Mouse (Mus musculus): ENCODE data around the gene Rmdn3.

Gene Rmdn3

DNA sequence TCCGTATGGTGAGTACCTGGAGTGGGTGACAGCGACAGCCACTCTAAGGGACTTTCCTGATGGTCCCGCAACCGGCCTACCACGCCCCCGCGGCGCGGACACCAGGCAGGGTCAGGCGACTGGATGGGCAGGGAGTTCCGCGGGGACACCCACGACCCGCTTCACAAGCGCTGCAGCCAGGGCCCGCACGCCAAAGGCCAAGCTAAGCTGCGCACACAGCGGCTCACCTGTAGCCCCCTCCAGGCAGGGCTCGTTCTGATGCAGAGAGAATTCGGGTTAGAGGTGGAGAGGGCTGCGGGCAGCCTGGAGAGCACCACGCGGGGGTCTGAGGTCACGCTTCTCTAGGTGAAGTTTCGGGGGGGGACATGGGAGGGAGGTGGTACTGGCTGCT lies 11.0 kb upstream of the Rmdn3 start:
- DNase-seq (ENCODE audit: low spot score): no peak

DNA sequence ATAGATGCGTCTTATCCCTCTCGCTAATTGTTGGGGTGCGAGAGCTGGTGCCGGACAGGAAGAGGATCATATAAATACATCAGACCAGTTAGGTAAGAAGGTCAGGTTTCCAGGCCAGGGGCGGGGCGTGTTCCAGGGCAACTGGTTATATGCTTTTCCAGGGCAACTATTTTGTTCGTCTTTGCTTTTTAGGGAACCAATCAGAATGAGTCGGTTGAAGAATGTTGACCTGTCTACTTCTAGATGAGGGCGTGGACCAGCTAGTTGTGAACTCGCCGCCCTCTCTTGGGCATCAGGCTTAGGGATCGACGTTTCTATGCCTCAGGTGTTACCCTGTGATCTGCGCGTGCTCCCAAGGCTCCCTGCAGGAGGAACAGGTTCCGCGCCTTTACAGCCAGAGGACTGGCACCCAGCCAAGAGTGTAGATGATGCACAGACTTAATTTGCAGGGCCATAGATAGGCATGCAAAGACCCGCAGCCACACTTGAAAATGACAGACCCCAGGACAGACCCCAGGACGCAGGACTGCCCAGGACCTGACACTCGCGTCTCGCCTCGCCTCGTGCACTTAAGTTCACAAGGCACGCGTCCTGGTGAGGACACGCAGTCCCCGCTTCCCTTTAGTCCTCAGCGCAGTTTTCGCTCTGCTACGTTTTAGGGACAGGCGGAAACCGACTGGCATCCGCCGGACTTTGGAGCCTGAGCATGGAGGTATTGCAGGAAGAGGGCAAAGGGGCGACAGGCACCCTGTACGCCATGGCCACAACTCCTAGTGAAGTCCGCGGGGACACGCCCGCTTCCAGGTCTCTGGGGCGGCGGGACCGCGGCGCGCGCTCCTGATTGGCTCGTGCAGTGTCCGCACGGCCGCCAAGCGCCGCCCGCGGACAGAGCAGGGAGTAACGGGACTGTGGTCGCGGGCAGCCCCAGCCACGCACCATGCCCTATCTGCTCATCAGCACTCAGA lies 10.3 kb upstream of the Rmdn3 start, which contains the start of gene Gchfr:
Gene Gchfr (plus strand): TSS at position 873 of the 965 bp plus-strand sequence.
- DNase-seq (ENCODE audit: low spot score): no peak

DNA sequence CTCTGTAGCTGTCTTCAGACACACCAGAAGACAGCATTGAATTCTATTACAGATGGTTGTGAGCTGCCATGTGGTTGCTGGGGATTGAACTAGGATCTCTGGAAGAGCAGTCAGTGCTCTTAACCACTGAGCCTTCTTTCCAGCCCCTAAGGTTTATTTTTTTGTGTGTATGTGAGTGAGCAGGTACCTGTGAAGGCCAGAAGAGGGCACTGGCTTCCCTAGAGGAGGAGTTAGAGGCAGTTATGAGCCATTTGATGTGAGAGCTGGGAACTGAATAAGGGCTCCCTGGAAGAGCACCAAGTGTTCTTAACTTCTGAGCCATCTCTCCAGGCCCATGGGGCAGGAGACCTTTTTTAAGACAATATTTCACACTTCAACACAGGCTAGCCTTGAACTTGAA lies 8.6 kb upstream of the Rmdn3 start:
- no peak for DNase-seq (ENCODE audit: low spot score)

DNA sequence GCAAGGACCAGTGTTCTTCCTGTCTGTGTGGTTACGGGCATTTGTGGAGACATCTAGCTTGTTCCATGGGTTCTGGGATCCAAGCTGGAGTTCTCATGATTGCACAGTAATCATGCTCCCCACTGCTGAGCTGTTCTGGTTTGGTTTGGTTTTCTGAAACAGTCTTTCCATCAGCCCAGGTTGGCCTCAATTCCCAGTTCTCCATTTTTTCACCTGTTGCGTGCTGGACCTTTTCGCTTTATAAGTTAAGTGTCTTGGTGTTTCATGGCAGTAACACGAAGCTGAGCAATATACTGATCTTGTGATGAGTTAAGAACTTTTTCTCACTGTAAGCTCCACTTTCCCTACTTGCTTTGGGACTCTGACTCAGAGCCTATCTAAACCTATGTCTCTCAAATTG lies 7.2 kb upstream of the Rmdn3 start:
- no peak for DNase-seq (ENCODE audit: low spot score)

DNA sequence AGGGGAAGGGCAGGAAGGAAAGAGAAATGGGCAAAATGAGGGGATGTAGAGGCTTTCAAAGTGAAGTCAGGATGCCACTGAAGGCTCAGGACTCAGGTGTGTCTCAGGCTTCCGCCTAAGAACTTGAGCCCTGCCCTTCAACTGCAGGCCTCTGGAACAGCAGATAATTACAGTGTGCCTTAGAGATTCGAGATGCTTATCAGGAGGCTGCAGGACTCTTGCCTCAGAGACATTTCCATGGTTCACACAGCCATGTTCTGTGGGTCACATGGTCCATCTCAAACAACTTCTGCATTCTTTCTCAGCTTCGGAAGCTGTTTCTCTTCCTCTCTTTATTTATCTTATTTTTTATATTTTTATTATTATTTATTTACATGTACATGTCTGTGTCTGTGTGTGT lies 6.3 kb upstream of the Rmdn3 start:
- DNase-seq (ENCODE audit: low spot score): no peak

DNA sequence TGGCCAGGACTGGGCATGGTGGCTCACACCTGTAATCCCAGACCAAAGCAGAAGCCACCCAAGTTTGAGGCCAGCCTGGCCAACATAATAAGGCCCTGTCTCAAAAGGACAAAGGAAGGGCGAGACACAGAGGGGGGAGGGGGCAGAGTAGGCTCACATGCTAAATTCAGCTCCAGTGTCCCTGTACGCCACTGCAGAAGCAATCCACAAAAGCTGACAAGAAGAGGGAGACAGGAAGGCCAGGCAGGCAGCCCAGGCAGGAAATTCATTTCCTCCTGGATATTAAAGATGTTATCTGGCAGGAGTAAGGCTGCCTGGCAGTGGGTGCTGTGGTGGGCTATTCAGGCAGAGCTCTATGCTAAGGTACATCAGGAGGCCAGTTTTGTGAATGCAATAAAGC lies 4.4 kb upstream of the Rmdn3 start:
- DNase-seq (ENCODE audit: low spot score): no peak

DNA sequence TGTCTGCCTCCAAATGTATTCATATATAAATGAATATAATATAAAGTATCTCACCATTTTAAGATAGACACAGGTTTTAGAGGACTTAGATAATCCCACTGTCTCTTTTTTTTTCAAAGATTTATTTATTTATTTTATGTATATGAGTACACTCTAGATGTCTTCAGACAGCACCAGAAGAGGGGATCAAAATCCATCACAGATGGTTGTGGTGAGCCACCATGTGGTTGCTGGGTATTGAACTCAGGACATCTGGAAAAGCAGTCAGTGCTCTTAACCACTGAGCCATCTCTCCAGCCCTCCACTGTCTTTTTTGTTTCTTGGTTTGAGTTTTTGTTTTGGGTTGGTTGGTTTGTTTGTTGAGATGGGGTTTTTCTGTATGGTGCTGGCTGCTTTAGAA lies 1.0 kb upstream of the Rmdn3 start:
- DNase-seq (ENCODE audit: low spot score): no peak

DNA sequence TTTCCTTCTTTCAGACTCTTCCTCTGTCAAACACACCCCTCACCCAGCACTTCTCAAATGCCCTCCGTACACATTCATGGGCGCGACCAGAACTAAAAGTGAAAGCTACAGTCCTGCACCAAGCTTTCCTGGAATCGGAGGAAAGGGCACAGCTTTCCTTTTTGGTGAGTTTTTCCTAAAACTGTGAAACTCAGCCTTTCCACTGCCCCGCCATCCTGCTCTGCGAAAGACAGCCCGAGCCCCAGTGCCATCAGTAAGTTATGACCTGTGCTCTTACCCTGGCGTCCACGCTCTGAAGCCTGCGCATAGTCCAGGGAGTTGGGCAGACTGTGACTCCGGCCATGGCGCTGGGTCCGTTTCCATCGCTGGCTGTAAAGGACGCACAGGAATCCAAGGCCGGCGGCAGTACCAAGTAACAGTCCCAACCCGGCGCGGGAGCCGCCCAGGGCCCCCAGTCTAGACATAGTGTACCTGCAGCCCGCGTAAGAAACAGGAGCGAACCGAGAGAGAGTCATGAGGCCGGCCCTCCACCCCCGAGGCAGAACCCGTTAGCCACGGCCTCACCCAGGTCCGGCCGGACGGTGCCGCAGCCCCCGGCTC lies 653 bp downstream of the Rmdn3 start:
- DNase-seq (ENCODE audit: low spot score): no peak

DNA sequence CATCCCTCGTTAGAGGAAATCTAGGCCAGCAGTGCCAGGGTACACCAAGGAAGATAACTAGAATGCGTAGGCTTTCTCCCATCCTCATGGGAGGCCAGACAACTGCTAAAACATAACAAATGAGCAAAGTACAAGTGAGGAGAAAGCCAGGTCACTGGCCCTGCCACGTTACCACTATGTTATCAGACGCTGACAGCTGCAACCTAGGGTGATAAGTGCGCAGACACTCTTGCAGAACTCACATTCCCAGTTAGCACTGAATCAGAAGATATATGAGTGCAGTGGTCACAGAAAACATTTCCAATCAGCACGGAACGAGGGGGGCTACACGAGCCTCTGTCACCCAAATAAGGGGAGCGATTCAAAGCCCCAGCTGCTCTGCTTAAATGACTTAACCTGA lies 1.4 kb downstream of the Rmdn3 start:
- no peak for DNase-seq (ENCODE audit: low spot score)

DNA sequence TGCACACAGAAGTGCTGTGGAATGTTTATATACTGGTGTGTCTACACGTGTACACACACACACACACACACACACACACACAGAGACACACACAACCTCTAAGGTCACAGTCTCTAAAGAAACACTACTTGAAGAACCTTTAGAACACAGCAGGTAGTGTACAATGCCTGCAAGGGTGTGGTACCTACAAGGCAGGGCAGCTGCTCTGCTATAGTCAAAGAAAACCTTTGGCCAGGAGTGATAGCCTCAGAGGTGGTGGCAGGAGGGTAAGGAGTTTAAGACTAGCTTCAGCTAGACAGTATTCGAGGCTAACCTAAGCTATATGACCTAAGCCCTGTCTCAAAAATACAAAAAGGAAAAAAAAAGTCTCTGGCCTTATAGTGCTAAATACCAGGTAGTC lies 2.2 kb downstream of the Rmdn3 start:
- DNase-seq (ENCODE audit: low spot score): no peak

DNA sequence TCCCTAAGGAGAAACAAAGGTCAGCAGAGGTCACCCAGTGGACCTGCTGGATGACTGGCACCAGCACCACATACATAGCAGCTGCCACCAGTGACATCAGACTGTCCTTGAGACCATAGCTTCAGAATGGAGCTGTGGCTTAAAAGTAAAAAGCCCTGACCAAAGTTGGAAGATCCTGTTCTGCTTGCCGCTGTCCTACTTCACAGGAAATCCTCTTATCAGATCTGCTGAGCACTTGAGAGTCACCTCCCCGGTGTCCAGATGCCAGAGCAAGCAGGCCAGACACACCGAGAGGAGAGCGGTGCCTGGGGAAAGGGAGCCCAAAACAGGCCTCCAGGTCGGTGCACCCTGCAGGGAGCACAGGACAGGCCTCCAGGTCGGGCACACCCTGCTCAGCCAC lies 4.6 kb downstream of the Rmdn3 start:
- DNase-seq (ENCODE audit: low spot score): no peak

DNA sequence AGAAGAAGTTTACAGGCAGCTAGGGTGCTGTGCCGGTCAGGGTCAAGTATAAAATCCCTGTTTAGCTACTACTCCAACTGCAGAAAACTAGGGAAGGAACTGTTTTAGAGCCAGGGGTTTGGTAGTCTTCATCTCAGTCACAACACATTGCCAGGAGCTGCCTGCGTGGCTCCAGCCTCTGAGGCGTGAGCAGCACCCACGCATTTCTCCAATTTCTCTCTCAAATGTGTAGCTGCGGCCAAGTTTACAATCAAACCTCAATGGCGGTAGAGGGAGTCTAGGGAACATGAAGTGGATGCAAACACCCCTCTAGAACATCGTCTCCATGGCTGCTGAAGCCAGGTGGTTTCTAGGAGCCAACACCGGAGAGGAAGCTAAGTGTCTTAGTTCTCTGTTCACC lies 9.1 kb downstream of the Rmdn3 start:
- DNase-seq (ENCODE audit: low spot score): no peak

DNA sequence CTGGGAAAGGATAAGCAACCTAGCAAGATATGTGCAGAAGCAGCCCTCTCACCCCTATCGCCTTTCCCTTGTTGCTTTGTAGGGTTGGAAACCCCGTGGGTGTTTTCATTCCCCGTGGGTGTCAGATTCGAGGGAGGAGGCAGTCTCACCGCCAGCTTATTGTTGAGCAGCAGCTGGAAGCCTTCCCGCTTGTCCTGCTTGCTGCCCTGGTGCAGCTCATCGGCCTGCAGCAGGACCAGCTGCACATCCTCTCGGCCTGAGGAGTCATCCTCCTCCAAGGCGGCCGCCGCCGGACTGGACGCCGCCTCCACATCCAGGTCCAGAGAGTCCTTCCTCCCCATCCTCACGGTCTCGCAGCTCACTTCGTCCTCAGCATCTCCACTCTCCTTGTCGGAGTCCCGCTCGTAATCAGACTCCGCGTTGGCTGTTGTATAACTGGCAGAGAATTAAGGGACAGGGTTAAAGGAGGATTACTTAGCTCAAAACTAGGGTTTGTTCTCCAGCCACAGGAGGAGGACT lies 9.6 kb downstream of the Rmdn3 start:
- peak; percentile 6 for DNase-seq (ENCODE audit: low spot score)

DNA sequence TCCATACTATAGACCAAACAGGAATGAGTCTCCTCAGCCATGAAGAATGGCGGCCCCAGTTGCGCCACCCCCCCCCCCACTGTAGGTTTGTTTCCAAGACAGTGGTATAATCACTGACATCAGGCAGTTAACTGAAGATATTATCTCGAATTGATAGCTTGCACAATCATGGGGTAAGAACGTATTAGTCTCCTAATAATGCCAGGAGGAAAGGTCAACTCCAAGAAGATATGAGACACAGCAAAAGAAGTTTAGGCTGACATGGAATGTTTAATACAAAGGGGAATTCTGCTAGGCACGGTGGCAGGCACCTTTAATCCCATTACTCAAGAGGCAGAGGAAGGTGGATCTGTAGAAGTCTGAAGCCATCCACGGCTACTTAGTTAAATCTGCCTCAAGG lies 10.4 kb downstream of the Rmdn3 start:
- no peak for DNase-seq (ENCODE audit: low spot score)

DNA sequence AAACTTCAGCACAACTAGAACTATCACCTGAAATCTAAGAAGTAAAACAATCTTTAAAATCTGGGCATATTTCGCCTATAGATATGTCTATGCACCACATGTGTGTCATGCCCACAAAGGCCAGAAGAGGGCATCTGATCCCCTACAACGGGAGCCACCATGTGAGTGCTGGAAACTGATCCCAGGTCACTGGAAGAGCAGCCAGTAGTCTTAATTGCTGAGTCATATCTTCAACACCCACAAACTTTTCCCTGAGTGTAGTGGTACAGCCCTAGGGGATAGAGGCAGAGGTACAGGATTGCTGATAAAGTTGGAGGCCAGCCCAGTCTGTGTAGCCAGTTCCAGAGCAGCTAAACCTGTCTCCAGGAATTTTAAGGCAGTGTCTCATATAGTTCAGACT lies 11.6 kb downstream of the Rmdn3 start:
- no peak for DNase-seq (ENCODE audit: low spot score)

DNA sequence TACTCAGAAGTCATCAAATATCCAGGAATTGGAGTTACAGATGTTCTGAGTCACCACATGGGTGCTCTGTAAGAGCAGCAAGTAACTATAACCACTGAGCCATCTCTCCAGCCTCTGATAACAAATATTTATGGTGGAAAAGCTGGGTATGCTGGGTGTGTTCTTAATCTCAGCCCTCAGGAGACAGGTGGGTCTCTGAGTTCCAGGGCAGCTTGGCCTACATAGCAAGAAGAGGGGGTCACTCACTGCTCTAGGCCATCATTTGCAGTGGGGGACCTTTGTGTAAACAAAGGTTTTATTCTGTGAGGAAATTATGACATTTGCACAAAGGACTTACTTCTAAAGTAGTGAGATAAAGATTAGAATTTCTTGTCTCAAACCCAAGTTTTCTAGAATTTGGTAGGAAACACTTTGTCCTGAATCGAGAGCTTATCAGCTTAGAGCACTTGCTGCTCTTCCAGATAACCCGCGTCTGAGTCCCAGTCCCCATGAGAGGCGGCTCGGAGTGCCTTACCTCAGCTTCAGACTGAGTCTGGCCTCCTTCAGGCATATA lies 20.4 kb downstream of the Rmdn3 start:
- DNase-seq (ENCODE audit: low spot score): no peak

DNA sequence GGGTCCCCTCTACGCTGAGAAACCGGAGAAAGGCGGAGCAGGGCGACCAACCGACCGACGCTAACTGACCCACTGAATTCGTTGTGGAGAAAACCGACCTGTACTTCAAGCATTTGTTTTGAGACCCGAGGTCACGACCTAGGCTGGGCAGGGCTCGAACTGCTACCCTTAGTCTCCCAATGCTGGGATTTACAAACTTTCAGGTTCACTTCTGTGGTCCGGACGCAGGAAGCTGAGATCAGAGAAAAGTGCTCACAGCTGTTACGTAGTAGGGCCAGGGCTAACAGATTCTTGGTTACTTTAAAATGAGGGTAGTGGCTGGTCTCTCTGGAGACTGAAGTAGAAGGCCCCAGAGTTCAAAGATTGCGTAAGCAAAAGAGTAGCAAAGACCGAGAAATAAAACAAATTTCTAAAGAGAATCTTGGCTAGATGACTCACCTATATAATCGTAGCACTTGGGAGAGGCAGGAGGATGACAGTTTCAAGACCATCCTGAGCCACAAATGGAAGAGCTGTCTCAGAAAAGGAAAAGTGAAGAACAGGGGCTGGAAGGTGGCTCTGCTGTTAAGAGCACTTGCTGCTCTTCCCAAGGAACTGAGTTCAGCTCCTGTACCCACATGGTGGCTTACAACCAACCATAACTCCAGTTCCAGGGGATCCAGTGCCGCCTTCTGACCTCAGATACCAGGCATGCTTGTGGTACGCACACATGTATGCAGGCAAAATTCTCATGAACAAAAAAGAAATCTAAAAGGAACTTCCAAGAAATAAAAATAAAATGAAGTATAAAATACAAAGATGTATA lies 43.5 kb downstream of the Rmdn3 start:
- no peak for DNase-seq (ENCODE audit: low spot score)

DNA sequence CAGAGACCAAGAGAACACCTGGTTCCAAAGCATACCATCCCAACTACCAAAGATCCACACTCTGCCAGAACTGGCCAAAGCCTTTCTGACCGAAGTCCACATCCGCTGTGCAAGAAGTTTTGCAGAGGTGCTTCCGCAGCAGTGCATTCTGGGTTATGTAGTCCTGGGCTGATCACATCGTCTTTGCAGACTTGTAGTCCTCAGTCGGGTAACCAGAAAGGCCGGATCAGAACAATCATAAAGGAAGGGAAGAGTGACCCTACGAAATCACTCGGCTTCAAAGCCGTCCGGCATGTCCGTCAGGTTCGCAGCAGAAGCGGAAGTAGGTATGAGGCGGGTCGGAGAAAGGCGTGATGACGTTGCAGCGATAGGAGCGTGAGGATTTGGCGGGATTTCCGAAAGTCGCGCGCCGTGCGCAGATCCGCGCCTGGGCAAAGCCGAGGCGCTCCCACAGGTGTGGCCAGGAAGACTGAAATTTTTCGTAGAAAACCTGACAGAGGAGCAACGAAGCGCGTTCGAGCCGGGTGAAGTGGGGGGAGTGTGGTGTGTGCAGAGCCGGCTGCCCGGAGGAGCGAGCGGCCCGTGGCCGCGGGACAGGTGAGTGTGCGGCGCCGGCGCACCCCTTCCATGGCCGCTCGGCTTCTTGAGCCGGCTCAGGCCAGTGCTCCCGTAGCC lies 44.3 kb downstream of the Rmdn3 start, which contains the start of gene Rad51:
Gene Rad51 (plus strand): TSS at position 356 of the 675 bp plus-strand sequence.
- DNase-seq (ENCODE audit: low spot score): peak; percentile 77

DNA sequence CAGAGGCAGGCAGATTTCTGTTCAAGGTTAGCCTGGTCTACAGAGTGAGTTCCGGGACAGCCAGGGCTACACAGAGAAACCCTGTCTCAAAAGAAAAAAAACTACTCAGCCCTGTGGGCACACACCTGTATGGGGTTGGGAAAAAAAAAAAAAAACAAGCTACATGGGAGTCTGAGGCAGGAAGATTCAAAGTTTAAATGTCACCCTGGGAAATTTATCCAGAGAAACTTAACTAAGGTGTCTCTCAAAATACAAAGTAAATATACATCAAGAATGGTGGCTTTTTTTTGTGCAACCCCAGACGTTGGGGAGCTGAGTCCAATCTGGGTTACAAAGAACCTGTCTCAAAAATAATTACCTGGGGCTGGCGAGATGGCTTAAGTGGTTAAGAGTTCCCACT lies 45.8 kb downstream of the Rmdn3 start:
- DNase-seq (ENCODE audit: low spot score): no peak

DNA sequence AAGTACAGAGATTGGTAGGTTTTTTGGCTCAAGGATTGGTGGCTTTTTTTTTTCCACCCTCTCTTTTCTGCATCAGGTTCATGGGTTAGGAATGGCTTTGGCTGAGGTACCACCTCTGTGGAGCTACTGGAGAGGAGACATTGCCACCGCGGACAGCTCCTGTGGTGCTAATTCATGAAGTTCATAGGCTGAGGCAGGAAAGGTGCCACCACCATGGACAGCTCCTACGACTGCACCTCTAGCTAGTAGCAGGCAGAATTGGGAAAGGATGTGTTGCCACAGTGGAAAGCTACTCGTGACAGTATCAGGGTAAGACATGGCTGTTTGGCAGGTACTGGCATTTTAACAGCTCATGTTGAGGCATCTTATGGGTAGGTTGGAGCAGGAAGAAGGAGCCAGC lies 48.3 kb downstream of the Rmdn3 start:
- DNase-seq (ENCODE audit: low spot score): peak; percentile 7

DNA sequence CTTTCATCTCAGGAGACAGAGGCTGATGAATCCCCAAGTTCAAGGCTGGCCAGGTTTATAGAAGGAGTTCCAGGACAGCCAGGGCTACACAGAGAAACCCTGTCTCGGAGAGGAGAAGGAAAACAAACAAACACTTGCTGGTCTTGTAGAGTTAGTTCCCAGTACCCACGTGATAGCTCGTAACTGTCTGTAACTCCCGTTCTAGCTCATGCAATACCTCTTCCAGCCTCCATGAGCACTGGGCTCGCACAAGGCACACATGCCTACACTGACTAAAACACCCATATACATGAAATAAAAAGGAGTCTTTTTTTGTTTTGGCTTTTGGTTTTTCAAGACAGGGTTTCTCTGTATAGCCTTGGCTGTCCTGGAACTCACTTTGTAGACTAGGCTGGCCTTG lies 50.3 kb downstream of the Rmdn3 start:
- no peak for DNase-seq (ENCODE audit: low spot score)

DNA sequence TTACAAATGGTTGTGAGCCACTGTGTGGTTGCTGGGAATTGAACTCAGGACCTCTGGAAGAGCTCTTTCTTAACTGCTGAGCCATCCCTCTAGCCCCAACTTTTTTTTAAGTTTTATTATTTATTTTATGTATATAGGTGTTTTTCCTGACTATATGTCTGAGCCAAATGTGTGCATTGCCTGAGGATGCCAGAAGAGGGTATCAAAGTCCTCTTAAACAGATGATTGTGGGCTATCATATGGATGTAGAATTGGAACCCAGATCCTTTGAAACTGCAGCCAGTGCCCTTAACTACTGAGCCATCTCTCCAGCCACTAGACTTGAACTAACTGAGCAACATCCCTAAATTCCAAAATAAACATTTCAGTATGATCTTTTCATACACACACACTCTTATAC lies 55.3 kb downstream of the Rmdn3 start:
- DNase-seq (ENCODE audit: low spot score): no peak

Data from ovary, postnatal 14 days (tissue).